ENCODE assay signal across 8 mouse cellular contexts in genomic region chr13:46534171-46534968, GRCm38 (mm10). TPM values are rescaled to one million over a fixed set of nuclear protein-coding genes. Genes with fewer than 3 reads are reported as not detected.
DNase-seq lines count a peak whose midpoint lies in the region; ATAC-seq and TF ChIP-seq lines count a peak whose summit lies in the region.

No protein-coding gene starts in this region.

- no peak overlapping the region for H3K9ac ChIP-seq in embryonic facial prominence, embryonic 12.5 days
- no peak overlapping the region for H3K9ac ChIP-seq in hindbrain, embryonic 13.5 days

- H3K9me3 ChIP-seq in embryonic facial prominence, embryonic 12.5 days, result no peaks in the 10 kb centered on the region
- H3K9me3 ChIP-seq in hindbrain, embryonic 13.5 days, result no peaks in the 10 kb centered on the region

- 10% methylated on average over 11 of the region's 11 CpGs for WGBS in embryonic facial prominence, embryonic 12.5 days
- WGBS in hindbrain, embryonic 13.5 days, result 11% methylated on average over 11 of the region's 11 CpGs

- H3K79me2 ChIP-seq in myocyte (ENCODE audit: control insufficient read depth, insufficient read depth), result no peaks in the 10 kb centered on the region

- no peak for TF ChIP-seq POLR2A in myocyte (IDR thresholded peaks at IDR 0.05; ENCODE audit: insufficient read length, low read depth)

- H3K4me3 ChIP-seq in embryonic facial prominence, embryonic 12.5 days, result no peak overlapping the region
- H3K4me3 ChIP-seq in hindbrain, embryonic 13.5 days, result no peak overlapping the region; the same call in 1 of the 2 replicates
- H3K4me3 ChIP-seq in myocyte, result no peak overlapping the region

- peak; percentile 84 for ATAC-seq in embryonic facial prominence, embryonic 12.5 days (ENCODE audit: insufficient number of reproducible peaks, insufficient read depth, low FRiP score, low TSS enrichment)
- 0 out of 2 replicates have a peak, but pooled peaks have one; percentile 21 for ATAC-seq in hindbrain, embryonic 13.5 days (ENCODE audit: low FRiP score)

- H3ac ChIP-seq in myocyte (ENCODE audit: control insufficient read depth, insufficient read length), result no peak overlapping the region

- DNase-seq in heart, adult 11 months, result peak; percentile 87
- no peak for DNase-seq in heart, postnatal 36 days
- no peak for DNase-seq in adrenal gland, postnatal 25 days
- DNase-seq in layer of hippocampus, postnatal 25 days (ENCODE audit: extremely low spot score in 1 of 2, low spot score in 1 of 2), result no peak
- DNase-seq in left cerebral cortex, adult 8-10 months (ENCODE audit: low spot score in 2 of 2), result no peak

- H3K36me3 ChIP-seq in embryonic facial prominence, embryonic 12.5 days, result no peaks in the 10 kb centered on the region
- H3K36me3 ChIP-seq in hindbrain, embryonic 13.5 days, result no peaks in the 10 kb centered on the region
- H3K36me3 ChIP-seq in myocyte (ENCODE audit: control insufficient read depth, insufficient read depth), result no peaks in the 10 kb centered on the region

- H3K4me1 ChIP-seq in embryonic facial prominence, embryonic 12.5 days, result peaks cover 12% of the 10 kb centered on the region
- H3K4me1 ChIP-seq in hindbrain, embryonic 13.5 days (replicated peaks), result peaks cover 16% of the 10 kb centered on the region

- no peaks in the 10 kb centered on the region for H3K27me3 ChIP-seq in embryonic facial prominence, embryonic 12.5 days
- no peaks in the 10 kb centered on the region; the same call in 1 of the 2 replicates for H3K27me3 ChIP-seq in hindbrain, embryonic 13.5 days
- no peaks in the 10 kb centered on the region for H3K27me3 ChIP-seq in myocyte (ENCODE audit: control insufficient read depth, insufficient read depth, insufficient read length)

- intact Hi-C loops in heart, postnatal 36 days (cut with DNase I), result no loop called here

- H3K27ac ChIP-seq in embryonic facial prominence, embryonic 12.5 days, result no peak overlapping the region
- peak overlapping the region; percentile 2; the same call in 1 of the 2 replicates for H3K27ac ChIP-seq in hindbrain, embryonic 13.5 days

- H3K4me2 ChIP-seq in embryonic facial prominence, embryonic 12.5 days (replicated peaks), result peak overlapping the region; percentile 16
- H3K4me2 ChIP-seq in hindbrain, embryonic 13.5 days, result peak overlapping the region; percentile 38
- H3K4me2 ChIP-seq in myocyte (ENCODE audit: low read depth), result peak overlapping the region; percentile 46

TF ChIP-seq in myocyte, 11 proteins besides CTCF, POLR2A, EP300 and RAD21:
- TF ChIP-seq CEBPB (IDR thresholded peaks at IDR 0.05; ENCODE audit: insufficient read depth, poor library complexity, severe bottlenecking) (0 out of 2 replicates have a peak, but pooled peaks have one; percentile 15), MAX (IDR thresholded peaks at IDR 0.05; ENCODE audit: low read depth) (no peak), E2F4 (IDR thresholded peaks at IDR 0.05; ENCODE audit: insufficient read depth) (no peak), TCF12 (IDR thresholded peaks at IDR 0.05; ENCODE audit: insufficient read depth, poor library complexity, severe bottlenecking) (peak; percentile 88), POLR2AphosphoS2 (IDR thresholded peaks at IDR 0.05; ENCODE audit: insufficient read length, low read depth) (no peak), MYOG (IDR thresholded peaks at IDR 0.05; ENCODE audit: control insufficient read depth in 1 of 3, insufficient read depth in 1 of 3, insufficient read length in 2 of 3, low read depth in 2 of 3) (peak in 2 of 3 experiments; percentile 91 to 94), REST (IDR thresholded peaks at IDR 0.05; ENCODE audit: insufficient read depth, insufficient read length) (no peak), MYOD1 (IDR thresholded peaks at IDR 0.05; ENCODE audit: control insufficient read depth in 1 of 3, insufficient read length in 2 of 3, low read depth in 2 of 3) (peak; percentile 63 to 92 (median 81)), USF1 (IDR thresholded peaks at IDR 0.05; ENCODE audit: low read depth) (no peak), TCF3 (IDR thresholded peaks at IDR 0.05; ENCODE audit: insufficient read length, low read depth) (peak; percentile 71), SRF (IDR thresholded peaks at IDR 0.05; ENCODE audit: control insufficient read depth, insufficient read length, low read depth) (no peak)

RNA-seq across cellular contexts. Expression of gene Cap2, which starts 32.7 kb away (rescaled TPM):
- total RNA-seq in heart, postnatal 36 days (2021), result 100 to 1,000 TPM; 141 to 147 TPM
- polyA plus RNA-seq in embryonic facial prominence, embryonic 12.5 days (2016; fragmentation: Nextera tagmentation; extraction: Ambion mirVana), result 9.9 and 12.4 TPM in 2 replicates
- polyA plus RNA-seq in hindbrain, embryonic 13.5 days (2015; fragmentation: Nextera tagmentation; extraction: Ambion mirVana), result 5.6 and 6.3 TPM in 2 replicates
- polyA plus RNA-seq in myocyte (2012; fragmentation: generic; extraction: Trizol), result 47.4 TPM
- total RNA-seq in adrenal gland, postnatal 25 days (2021), result 4.6 and 6.2 TPM in 2 replicates
- total RNA-seq in layer of hippocampus, postnatal 25 days (2021), result 100 to 1,000 TPM; 208 to 213 TPM
- total RNA-seq in left cerebral cortex, adult 8-10 months (2022), result 100 to 1,000 TPM; 205 to 244 (median 221) TPM

Comparison
In these comparisons a context has a peak if more than half of its experiments do, and no peak if none do; other contexts are left out.
1. RNA of gene Cap2, which starts 32.7 kb away (total RNA-seq): 205 to 244 TPM in left cerebral cortex, adult 8-10 months, 208 to 213 TPM in layer of hippocampus, postnatal 25 days and 141 to 147 TPM in heart, postnatal 36 days; 4.6 to 6.2 TPM in adrenal gland, postnatal 25 days; every median in the first group is over 10 times any median in the second.
2. Peak in every context shown above with its lines, with median percentiles within 50 percentile points of each other: H3K4me2 ChIP-seq.